Mouse (Mus musculus): ENCODE results near the gene Tuba3b. TPM values are rescaled to one million over a fixed set of nuclear protein-coding genes. Genes with fewer than 3 reads are reported as not detected.

Tuba3b gene
- polyA plus RNA-seq, 1 experiment from 2014 or later: not detected

- Histone ChIP-seq H3K36me3 (no peaks in the 10 kb centered on the region), H3K27me3 (no peaks in the 10 kb centered on the region), H3K4me2 (replicated peaks) (no peak overlapping the region), H3K4me1 (peaks cover 7% of the 10 kb centered on the region; the same call in 1 of the 2 replicates), H3K4me3 (no peak overlapping the region), H3K9ac (no peak overlapping the region), H3K27ac (no peak overlapping the region), H3K9me3 (no peaks in the 10 kb centered on the region)
- ATAC-seq (ENCODE audit: insufficient number of reproducible peaks, insufficient read depth, low FRiP score, low TSS enrichment): no peak
- WGBS: 84% methylated on average over 5 of the region's 5 CpGs
Measured at GRCm38 (mm10) chr6:145608693-145609092, 6.9 kb upstream of the Tuba3b start.

- ATAC-seq (ENCODE audit: insufficient number of reproducible peaks, insufficient read depth, low FRiP score, low TSS enrichment): no peak
- H3K4me2 ChIP-seq (replicated peaks): no peak overlapping the region
- no peaks in the 10 kb centered on the region for H3K27me3 ChIP-seq
- no peak overlapping the region for H3K9ac ChIP-seq
- no peak overlapping the region for H3K27ac ChIP-seq
- peaks cover 5% of the 10 kb centered on the region; the same call in 1 of the 2 replicates for H3K4me1 ChIP-seq
- H3K36me3 ChIP-seq: no peaks in the 10 kb centered on the region
- H3K9me3 ChIP-seq: no peaks in the 10 kb centered on the region
- H3K4me3 ChIP-seq: no peak overlapping the region
- 88% methylated on average over 5 of the region's 5 CpGs for WGBS
Measured at GRCm38 (mm10) chr6:145610901-145611300, 4.7 kb upstream of the Tuba3b start.

GRCm38 (mm10) chr6:145612611-145613010 is 2.9 kb upstream of the Tuba3b start:
- Histone ChIP-seq H3K9me3 (no peaks in the 10 kb centered on the region), H3K4me1 (peaks cover 5% of the 10 kb centered on the region; the same call in 1 of the 2 replicates), H3K4me3 (no peak overlapping the region), H3K4me2 (replicated peaks) (no peak overlapping the region), H3K27me3 (no peaks in the 10 kb centered on the region), H3K27ac (no peak overlapping the region), H3K36me3 (no peaks in the 10 kb centered on the region), H3K9ac (no peak overlapping the region)
- 82% methylated on average over 3 of the region's 3 CpGs for WGBS
- ATAC-seq (ENCODE audit: insufficient number of reproducible peaks, insufficient read depth, low FRiP score, low TSS enrichment): no peak

GRCm38 (mm10) chr6:145614219-145614618 is 1.3 kb upstream of the Tuba3b start, which contains the start of gene Lmntd1:
Lmntd1 (minus strand) TSS chr6:145614319.
- H3K27ac ChIP-seq: no peak within 1 kb of the TSS

GRCm38 (mm10) chr6:145616402-145617229 is 1.1 kb downstream of the Tuba3b start:
- no peak for ATAC-seq (ENCODE audit: insufficient number of reproducible peaks, insufficient read depth, low FRiP score, low TSS enrichment)
- Histone ChIP-seq H3K4me1 (peaks cover 5% of the 10 kb centered on the region; the same call in 1 of the 2 replicates), H3K9ac (no peak overlapping the region), H3K4me2 (replicated peaks) (no peak overlapping the region), H3K36me3 (no peaks in the 10 kb centered on the region), H3K9me3 (no peaks in the 10 kb centered on the region), H3K27ac (no peak overlapping the region), H3K4me3 (no peak overlapping the region), H3K27me3 (no peaks in the 10 kb centered on the region)
- WGBS: 82% methylated on average over 5 of the region's 5 CpGs

More at GRCm38 (mm10) chr6:145614219-145614618, 1.3 kb upstream of the Tuba3b start, which contains the start of gene Lmntd1:
- no peaks in the 10 kb centered on the region for H3K9me3 ChIP-seq
- no peak within 1 kb of the TSS for H3K4me3 ChIP-seq
- H3K4me2 ChIP-seq (replicated peaks): no peak within 1 kb of the TSS
- ATAC-seq (ENCODE audit: insufficient number of reproducible peaks, insufficient read depth, low FRiP score, low TSS enrichment): no peak
- no peaks in the 10 kb centered on the region for H3K36me3 ChIP-seq
- no peaks in the 10 kb centered on the region for H3K27me3 ChIP-seq
- H3K4me1 ChIP-seq: peaks cover 5% of the 10 kb centered on the region; the same call in 1 of the 2 replicates
- WGBS: 72% methylated on average over 7 of the region's 7 CpGs
- H3K9ac ChIP-seq: no peak within 1 kb of the TSS

DNA sequence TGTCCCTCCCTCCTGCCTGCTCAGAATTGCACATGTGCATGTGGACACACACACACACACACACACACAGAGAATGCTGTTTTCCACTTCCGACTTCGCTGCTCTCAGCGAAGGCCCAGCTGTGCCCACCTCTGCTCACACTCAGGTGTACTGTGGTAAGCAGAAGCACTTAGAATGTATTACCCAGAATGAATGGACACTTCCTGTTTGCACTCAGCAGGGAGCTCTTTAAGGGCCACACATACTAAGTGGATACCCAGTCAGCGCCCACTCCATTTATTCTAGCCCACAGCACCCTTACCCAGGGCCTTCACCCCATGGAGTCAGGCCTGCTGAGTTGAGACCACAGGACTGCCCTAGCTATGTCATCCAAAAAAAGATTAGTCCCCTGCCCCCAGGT is 7.6 kb downstream of the Tuba3b start:
- Histone ChIP-seq H3K9ac (no peak overlapping the region), H3K4me2 (replicated peaks) (no peak overlapping the region)

GRCm38 (mm10) chr6:145630269-145630668 is 14.7 kb downstream of the Tuba3b start:
- no peaks in the 10 kb centered on the region for H3K4me1 ChIP-seq
- no peak overlapping the region for H3K27ac ChIP-seq
- no peaks in the 10 kb centered on the region for H3K27me3 ChIP-seq
- no peak overlapping the region for H3K4me3 ChIP-seq
- H3K36me3 ChIP-seq: no peaks in the 10 kb centered on the region
- H3K9me3 ChIP-seq: no peaks in the 10 kb centered on the region
- no peak overlapping the region for H3K4me2 ChIP-seq (replicated peaks)
- no peak overlapping the region for H3K9ac ChIP-seq
- 51% methylated on average over 6 of the region's 6 CpGs for WGBS
- no peak for ATAC-seq (ENCODE audit: insufficient number of reproducible peaks, insufficient read depth, low FRiP score, low TSS enrichment)

More for the DNA sequence above, 7.6 kb downstream of the Tuba3b start:
- Histone ChIP-seq H3K4me3 (no peak overlapping the region), H3K4me1 (no peaks in the 10 kb centered on the region), H3K36me3 (no peaks in the 10 kb centered on the region), H3K27ac (no peak overlapping the region), H3K27me3 (no peaks in the 10 kb centered on the region), H3K9me3 (no peaks in the 10 kb centered on the region)
- 87% methylated on average over 4 of the region's 4 CpGs for WGBS
- ATAC-seq (ENCODE audit: insufficient number of reproducible peaks, insufficient read depth, low FRiP score, low TSS enrichment): no peak

GRCm38 (mm10) chr6:145634454-145634853 is 18.9 kb downstream of the Tuba3b start:
- ATAC-seq (ENCODE audit: insufficient number of reproducible peaks, insufficient read depth, low FRiP score, low TSS enrichment): no peak
- H3K4me1 ChIP-seq: no peaks in the 10 kb centered on the region
- WGBS: 82% methylated on average over 2 of the region's 2 CpGs
- no peaks in the 10 kb centered on the region for H3K9me3 ChIP-seq
- no peak overlapping the region for H3K27ac ChIP-seq
- no peaks in the 10 kb centered on the region for H3K36me3 ChIP-seq
- no peak overlapping the region for H3K4me2 ChIP-seq (replicated peaks)
- H3K9ac ChIP-seq: no peak overlapping the region
- H3K4me3 ChIP-seq: no peak overlapping the region
- H3K27me3 ChIP-seq: no peaks in the 10 kb centered on the region

- Histone ChIP-seq H3K4me3 (no peak overlapping the region), H3K4me2 (replicated peaks) (no peak overlapping the region), H3K4me1 (no peaks in the 10 kb centered on the region), H3K9me3 (0 out of 2 replicates have a peak, but pooled peaks cover 5% of the 10 kb centered on the region), H3K9ac (no peak overlapping the region), H3K36me3 (no peaks in the 10 kb centered on the region), H3K27ac (no peak overlapping the region), H3K27me3 (no peaks in the 10 kb centered on the region)
- 66% methylated on average over 4 of the region's 4 CpGs for WGBS
- ATAC-seq (ENCODE audit: insufficient number of reproducible peaks, insufficient read depth, low FRiP score, low TSS enrichment): no peak
Measured at GRCm38 (mm10) chr6:145636682-145637081, 21.1 kb downstream of the Tuba3b start.

DNA sequence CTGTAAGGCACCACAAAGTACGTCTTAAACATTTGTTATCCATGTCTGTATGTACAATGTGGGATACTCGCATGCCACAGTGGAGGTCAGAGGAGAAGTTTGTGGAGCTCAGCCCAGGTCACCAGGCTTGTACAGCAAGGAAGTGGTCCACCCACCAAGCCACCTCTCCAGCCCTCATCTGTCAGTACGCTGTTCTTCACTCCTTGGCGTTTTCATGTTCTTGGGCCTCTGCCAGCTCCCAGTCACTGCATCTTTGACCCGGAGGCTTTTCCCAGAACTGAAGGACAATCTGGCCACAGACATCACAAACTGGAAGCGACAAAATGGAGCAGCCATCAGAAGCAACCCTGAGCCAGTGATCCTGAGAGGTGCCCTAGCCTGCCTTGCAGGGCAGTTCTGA is 22.7 kb downstream of the Tuba3b start:
- H3K4me1 ChIP-seq: no peaks in the 10 kb centered on the region
- H3K9me3 ChIP-seq: 0 out of 2 replicates have a peak, but pooled peaks cover 5% of the 10 kb centered on the region
- H3K4me3 ChIP-seq: no peak overlapping the region
- no peaks in the 10 kb centered on the region for H3K36me3 ChIP-seq
- WGBS: 82% methylated on average over 6 of the region's 6 CpGs
- no peak overlapping the region for H3K27ac ChIP-seq
- no peaks in the 10 kb centered on the region for H3K27me3 ChIP-seq
- H3K4me2 ChIP-seq (replicated peaks): no peak overlapping the region
- ATAC-seq (ENCODE audit: insufficient number of reproducible peaks, insufficient read depth, low FRiP score, low TSS enrichment): no peak
- H3K9ac ChIP-seq: no peak overlapping the region

- ATAC-seq (ENCODE audit: insufficient number of reproducible peaks, insufficient read depth, low FRiP score, low TSS enrichment): no peak
- Histone ChIP-seq H3K4me3 (no peak overlapping the region), H3K4me2 (replicated peaks) (no peak overlapping the region), H3K27me3 (no peaks in the 10 kb centered on the region), H3K9me3 (0 out of 2 replicates have a peak, but pooled peaks cover 5% of the 10 kb centered on the region), H3K4me1 (no peaks in the 10 kb centered on the region), H3K9ac (no peak overlapping the region), H3K27ac (no peak overlapping the region), H3K36me3 (no peaks in the 10 kb centered on the region)
- 70% methylated on average over 4 of the region's 4 CpGs for WGBS
Measured at GRCm38 (mm10) chr6:145640971-145641506, 25.5 kb downstream of the Tuba3b start.

- Histone ChIP-seq H3K4me3 (no peak overlapping the region), H3K36me3 (no peaks in the 10 kb centered on the region), H3K4me2 (replicated peaks) (no peak overlapping the region), H3K9me3 (no peaks in the 10 kb centered on the region), H3K27ac (no peak overlapping the region), H3K4me1 (no peaks in the 10 kb centered on the region), H3K27me3 (no peaks in the 10 kb centered on the region), H3K9ac (no peak overlapping the region)
- 82% methylated on average over 2 of the region's 2 CpGs for WGBS
- ATAC-seq (ENCODE audit: insufficient number of reproducible peaks, insufficient read depth, low FRiP score, low TSS enrichment): no peak
Measured at GRCm38 (mm10) chr6:145651976-145652375, 36.4 kb downstream of the Tuba3b start.
